Mouse (Mus musculus) A20 (cell line): ENCODE data around the gene Aplp2.

Experiments used
- DNase-seq: peaks from one replicate; pipeline ENCODE4 v3.0.0-alpha.2; 2011; ENCODE audit warnings: low read depth, low spot score

Aplp2 gene

GRCm38 (mm10) chr9:31226541-31226940 is 14.9 kb upstream of the Aplp2 start:
- no peak for DNase-seq

DNA sequence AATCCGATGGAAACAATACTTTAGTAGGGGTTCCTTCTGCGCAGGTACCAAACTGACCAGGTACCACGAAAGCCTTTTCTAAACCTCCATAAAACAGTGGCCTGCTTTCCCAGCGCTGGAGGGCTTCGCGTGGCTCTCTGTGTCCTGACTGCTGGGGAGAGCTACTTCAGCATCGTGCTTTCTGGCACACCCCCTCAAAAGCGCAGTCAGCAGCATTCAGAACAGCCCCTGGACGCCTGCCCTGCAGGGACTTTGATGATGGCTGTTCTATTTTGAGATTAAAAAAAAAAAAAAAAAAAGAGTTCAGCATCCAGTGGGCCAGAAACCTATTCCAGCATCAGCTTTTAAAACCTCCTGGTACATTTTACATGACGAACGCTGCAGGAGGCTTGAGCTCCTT is 14.2 kb upstream of the Aplp2 start:
- DNase-seq = no peak

GRCm38 (mm10) chr9:31223475-31223874 is 11.9 kb upstream of the Aplp2 start:
- DNase-seq = no peak

DNA sequence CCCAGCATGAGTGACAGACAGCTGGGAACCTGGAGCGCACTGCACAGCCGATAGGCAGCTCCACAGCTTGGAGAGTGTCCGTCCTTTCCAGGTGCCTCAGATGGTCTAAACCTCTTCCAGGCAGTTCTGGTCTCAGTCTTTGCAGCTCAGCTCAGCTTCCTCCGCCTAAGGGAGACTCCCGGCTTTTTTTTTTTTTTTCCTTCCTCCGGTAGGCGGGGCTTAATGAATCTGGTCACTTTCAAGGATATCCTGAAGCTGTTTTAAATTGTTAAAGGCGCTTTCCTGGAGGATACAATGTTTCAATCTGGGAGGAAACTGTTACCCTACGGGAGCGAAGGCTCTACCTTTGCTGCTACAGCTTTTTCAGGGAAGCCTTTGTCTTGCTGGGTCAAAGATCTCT is 9.6 kb upstream of the Aplp2 start:
- DNase-seq = no peak

DNA sequence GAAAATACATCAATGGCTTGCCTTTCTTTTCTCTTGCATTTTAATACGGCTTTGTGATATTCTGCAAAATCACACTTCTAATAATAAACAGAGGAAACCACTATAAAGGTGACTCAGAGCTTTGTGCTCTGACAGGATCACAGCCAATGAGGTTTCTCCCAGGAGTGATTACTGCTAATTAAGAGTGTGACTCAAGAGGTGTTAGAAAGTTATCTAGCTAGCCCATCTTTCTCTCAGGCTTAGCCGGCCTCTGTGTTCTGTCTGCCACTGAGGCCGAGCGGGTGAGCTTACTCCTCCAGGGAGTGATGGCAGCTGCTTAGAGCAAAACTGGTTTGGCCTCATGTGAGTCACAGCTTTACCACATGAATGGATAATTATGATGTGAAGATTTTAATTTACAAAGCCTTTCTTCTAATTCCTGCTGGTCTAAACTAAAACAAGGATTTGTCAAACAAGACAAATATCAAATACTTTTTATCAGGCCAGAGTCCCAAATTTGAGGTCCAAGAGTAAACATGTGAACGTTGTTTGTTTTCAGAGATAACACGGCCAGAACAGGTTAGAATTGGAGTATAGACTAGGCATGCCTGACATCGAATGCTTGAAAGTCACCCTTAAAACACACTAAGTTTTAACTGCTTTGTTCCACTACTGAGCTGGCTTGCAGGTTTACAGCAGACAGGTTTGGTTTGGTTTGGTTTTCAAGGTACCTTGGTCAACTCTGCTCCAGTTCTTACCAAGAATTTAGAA is 6.2 kb upstream of the Aplp2 start:
- DNase-seq = no peak

DNA sequence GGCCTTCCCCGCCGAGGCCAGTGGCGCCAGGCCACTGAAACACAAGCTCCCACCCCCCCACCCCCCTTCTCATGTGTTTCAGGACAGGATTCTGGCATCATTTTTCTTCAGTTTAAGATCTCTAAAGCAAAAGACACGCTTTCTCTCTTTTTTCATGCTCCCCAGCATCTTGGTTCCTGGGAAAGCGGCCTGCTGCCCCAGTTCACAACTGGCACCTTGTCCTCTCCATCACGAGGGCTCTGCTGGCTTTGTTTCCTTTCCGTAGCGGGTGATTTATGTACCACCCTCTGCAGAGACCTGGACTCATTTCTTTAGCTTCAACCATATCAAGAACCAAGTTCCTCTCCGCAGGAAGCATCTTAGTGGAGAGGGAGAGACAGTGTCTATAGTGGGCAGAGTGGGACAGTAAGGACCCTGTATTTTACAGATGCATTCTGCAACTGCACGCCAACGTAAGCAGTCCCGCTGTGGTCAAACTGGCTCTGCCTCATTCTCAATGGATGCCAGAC is 939 bp upstream of the Aplp2 start:
- DNase-seq = no peak

DNA sequence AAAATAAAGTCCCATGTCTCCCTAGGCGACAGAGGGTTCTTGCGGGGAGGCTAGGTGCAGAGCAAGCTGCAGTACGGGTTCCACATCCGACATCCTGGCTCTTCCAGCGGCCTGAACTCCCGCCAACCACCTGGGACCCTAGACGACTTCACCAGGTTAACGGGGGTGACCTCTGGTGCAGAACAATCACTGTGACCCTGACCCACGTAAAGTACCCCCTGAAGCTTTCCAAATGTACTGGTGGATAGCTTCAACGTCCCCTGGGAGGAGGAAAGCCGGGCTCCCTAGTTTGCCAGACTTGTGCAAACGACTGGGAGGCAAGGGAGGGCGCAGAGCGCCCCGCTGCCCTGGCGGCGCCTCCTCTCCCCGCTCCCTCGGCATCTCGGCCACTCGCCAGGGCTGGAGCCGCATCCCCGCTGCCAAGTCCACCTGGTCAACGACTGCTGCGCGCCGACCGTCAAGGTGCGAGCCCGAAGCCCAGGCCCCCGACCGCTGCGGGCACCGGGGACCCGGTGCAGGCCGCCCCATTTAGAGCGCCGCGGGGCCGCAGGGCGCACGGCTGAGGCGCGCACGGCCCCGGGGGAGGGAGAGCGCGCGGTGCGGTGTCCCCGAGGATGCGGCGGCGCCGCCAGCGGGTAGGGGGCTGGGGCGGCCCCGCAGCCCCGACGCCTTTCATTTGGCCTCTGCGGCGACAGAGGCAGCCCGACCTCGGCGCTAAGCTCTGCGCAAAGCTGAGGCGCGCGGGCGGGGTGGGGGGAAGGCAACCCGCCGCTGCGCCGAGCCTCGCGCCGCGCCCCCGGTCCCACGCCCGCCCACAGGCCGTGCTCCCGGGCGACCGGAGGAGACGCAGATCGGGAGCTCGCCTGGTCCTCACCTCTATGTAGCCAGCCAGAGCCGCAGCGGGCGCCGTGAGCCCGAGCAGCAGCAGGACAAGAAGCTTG is 596 bp downstream of the Aplp2 start:
- DNase-seq = peak; percentile 59

GRCm38 (mm10) chr9:31210163-31210562 is 1.5 kb downstream of the Aplp2 start:
- no peak for DNase-seq

DNA sequence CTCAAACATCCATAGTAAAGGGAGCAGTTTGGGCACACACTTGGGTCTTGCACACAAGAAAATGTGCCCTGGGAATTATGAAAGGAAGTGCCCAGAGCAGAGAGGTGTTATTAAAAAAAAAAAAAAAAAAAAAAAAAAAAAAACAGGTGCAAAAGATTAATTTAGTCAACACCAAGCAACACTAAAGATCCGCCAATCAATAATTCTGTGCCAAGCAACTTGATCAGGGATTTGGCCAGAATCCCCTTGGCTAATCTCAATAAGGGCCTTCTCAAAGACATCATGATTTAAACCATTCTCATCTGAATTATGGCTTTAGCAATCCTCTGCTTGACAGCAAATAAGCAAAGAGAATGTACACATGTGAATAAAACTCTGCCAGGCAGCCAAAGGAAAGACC is 2.1 kb downstream of the Aplp2 start:
- no peak for DNase-seq

GRCm38 (mm10) chr9:31207732-31208131 is 3.9 kb downstream of the Aplp2 start:
- no peak for DNase-seq

- no peak for DNase-seq
Measured at GRCm38 (mm10) chr9:31204722-31205121, 6.9 kb downstream of the Aplp2 start.

DNA sequence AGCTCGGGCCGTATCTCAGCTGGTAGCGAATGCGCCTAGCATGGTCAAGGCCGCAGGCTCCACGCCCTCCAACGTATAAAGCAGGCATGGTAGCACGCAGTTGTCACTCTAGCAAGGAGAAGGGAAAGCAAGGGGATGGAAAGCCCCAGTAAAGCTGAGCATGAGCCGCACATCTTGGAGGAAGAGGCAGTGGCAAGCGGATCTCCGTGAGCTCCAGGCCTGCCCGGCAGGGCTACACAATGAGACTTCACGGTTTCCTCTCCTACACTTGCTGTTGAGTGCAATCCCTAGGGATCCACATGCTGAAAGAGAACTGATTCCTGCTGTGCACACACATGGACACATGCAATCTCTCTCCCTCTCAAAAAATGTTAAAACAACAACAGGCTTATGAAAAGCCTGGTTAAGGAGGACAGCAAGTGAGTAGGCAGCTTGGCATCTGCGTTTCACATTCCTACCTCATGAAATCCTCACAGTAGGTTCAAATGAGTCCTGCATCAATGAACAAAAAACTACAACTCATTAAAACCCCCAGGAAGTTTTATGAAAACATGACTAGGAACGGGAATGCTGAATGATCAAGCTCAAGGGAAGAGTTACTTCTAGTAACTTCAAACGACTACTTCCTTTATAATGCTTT is 7.9 kb downstream of the Aplp2 start:
- DNase-seq = no peak

GRCm38 (mm10) chr9:31203068-31203467 is 8.5 kb downstream of the Aplp2 start:
- DNase-seq = no peak

DNA sequence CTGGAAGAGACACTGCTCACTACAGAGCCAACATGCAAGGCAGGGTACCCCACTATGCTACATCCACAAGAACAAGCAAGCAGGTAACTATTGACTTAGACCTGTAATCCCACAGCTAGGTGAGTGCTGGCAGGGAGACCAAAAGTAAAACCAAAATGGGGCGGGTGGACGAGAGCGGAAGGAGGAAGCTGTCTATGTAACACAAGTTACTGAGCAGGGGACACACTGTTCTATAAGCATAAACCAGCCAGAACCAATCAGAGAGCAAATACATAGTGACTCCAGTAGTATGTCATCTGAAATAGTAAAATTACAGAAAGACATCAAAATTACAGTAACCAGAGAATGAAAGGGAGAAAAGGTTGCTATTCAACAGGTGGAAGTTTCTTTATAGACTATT is 13.0 kb downstream of the Aplp2 start:
- no peak for DNase-seq

DNA sequence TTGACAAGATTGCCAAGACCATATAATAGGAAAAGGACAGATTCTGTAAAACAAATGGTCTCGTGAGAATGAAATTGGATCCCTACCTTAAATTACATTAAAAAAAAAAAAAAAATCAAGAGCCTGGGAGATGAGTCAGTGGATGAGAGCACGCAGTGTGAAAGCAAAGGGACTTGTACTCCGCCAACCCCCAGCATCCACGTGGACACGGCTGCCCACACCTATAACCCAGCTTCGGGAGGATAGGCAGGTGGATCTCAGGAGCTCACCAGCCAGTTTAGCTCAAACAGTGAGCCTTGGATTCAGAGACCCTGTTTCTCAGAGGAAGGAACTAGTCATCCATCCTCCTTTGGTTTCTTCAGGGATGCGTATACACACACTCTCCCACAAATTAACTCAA is 13.8 kb downstream of the Aplp2 start:
- no peak for DNase-seq

- DNase-seq = no peak
Measured at GRCm38 (mm10) chr9:31196742-31197141, 14.9 kb downstream of the Aplp2 start.

- no peak for DNase-seq
Measured at GRCm38 (mm10) chr9:31195573-31195972, 16.0 kb downstream of the Aplp2 start.

- no peak for DNase-seq
Measured at GRCm38 (mm10) chr9:31192378-31192777, 19.2 kb downstream of the Aplp2 start.

DNA sequence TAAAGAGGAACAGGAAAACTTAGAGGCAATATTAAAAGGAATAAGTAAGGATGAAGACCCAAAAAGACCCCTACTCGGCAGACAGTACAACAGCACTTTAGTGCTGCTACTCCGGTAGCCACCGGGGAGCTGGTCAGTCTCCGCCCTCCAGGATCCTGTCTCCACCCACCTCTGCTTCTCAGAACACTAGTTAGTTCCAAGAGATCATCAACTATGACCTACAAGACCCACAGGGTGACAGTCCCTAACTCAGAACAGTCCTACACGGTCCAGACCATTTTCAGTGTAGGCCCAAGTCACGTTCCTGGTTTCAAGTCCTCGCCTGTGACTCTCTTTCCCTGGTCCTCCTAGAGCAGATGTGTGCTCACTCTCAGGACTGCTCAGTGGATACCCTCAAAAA is 20.1 kb downstream of the Aplp2 start:
- DNase-seq = no peak

DNA sequence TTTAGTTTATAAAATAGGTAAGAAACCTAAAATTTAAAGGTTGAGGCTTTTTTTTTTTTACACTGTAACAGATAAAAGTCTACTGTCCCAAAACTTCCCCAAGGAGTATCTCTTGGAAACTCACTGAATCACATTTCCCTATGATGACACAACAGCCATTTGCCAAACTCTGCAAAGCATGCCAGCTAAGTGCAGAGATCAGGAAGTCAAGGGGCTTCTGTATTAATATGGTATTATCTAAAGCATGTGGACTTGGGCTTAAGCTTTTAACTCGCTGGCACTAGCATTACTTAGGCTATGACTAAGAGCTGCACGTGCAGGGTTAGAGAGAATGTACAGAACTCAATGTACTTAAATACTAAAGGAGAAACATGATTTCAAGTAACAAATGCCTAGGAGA is 22.4 kb downstream of the Aplp2 start:
- no peak for DNase-seq

GRCm38 (mm10) chr9:31184439-31184838 is 27.2 kb downstream of the Aplp2 start:
- DNase-seq = no peak

- DNase-seq = no peak
Measured at GRCm38 (mm10) chr9:31183061-31183460, 28.6 kb downstream of the Aplp2 start.
